Mouse (Mus musculus) gastrocnemius, postnatal 10 days (tissue): ENCODE results near the gene Olfr419. TPM values are rescaled to one million over a fixed set of nuclear protein-coding genes. Genes with fewer than 3 reads are reported as not detected.

Experiments used
- DNase-seq: peaks from one replicate; pipeline ENCODE4 v3.0.0; 2021; ENCODE audit warnings: mixed read lengths
- long read RNA-seq, 2 experiments: library from polyadenylated mRNA; stranded (forward); transcript quantifications; one replicate each; pipeline ENCODE4 v2.0.0; 2021
- total RNA-seq, 2 experiments: library from RNA; stranded (reverse); gene quantifications; 2 replicates each; pipeline ENCODE4 v1.2.3; 2021

Gene Olfr419
- total RNA-seq = not detected
- long read RNA-seq, experiment 1 = 0 reads
- long read RNA-seq, experiment 2 = 0 reads

DNA sequence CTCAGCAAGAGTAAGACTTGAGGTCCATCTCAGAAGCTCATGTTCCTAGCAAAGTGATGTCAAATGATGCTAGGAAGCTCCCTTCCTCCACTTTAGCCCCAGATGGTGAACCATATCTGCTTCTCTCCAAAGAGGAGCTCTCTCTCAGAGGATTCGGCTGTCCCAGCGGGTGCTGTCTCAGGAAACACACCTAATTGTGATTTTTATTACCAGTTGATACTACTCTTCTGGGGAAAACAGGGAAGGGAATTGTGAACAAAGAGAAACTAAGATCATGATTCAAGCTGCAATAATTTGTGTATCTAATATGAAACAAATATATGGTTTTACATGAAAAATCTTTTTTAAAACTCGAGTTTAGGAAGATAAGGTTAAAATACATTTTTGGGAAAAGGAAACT lies at the start of gene Olfr419:
Gene Olfr419 (minus strand): TSS at position 101 of the 400 bp plus-strand sequence.
- no peak for DNase-seq

DNA sequence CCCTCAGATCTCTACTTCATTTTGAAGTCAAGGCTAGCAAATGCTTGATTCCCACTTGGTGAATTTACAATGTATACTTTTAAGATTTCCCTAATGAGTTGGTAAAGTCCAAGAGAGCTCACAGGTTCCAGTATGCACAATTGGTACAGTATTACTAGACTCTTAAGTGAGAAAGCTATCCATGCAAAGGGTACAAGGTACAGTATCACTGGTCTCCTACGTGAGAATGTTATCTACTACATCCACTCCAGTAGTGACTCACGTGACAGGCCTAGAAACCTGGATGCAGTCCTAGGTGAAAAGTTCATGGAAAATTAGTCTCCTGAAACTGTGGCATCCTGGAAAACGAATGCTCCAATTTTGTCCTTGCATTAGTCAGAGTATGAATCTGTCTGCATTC lies 18.8 kb upstream of the Olfr419 start:
- no peak for DNase-seq

DNA sequence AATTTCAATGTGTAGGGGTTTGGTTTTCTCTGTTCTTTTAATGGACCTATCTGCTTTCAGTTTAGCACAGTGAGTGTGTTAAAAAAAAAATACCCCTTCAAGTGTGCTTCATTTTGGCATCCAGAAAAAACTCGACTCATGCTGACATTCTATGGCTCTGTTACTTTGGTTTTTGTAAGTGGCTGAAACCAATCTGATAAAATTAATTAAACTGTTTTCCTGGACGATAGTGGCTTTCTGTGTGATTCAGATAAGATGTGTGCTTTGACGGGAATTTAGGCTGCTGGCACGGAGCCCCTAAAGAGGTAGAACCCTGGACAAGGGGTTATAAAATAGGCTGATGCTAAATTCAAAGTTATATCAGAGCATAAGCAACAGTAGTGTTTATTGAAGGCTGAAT lies 17.3 kb upstream of the Olfr419 start:
- no peak for DNase-seq

DNA sequence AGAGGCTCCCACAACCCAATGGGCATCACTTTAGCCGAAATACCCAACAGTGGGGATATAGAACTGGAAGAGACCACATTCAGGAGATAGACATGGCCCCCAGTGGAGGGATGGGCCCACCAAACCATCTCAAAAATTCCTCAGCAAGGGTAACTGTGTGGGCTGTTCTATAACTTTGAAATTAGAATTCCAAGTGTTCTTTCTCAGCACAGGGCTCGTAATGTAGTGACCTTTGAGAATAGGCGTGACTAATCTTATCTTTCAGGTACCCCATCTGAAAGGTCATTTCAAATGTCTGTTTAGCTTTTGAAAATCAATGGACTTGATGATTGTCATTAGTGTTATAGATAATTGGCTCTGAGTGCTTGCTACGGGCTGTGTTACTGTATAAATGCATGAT lies 16.0 kb upstream of the Olfr419 start:
- DNase-seq = no peak

DNA sequence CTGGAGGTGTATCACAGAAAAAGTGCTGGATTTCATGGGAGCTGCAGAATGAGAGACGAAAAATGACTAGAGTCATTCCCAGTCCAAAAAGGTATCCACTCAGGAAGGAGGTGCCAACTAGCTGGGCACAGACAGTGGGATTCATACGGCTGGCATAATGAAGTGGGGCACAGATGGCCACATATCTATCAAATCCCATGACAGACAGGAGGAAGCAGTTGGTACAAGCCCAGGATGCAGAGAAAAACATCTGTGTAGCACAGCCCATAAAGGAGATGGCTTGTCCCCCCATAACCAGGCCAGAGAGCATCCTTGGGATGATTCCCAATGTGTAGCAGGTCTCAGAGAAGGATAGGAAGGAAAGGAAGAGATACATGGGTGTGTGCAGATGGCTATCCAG lies 1.5 kb downstream of the Olfr419 start:
- no peak for DNase-seq

DNA sequence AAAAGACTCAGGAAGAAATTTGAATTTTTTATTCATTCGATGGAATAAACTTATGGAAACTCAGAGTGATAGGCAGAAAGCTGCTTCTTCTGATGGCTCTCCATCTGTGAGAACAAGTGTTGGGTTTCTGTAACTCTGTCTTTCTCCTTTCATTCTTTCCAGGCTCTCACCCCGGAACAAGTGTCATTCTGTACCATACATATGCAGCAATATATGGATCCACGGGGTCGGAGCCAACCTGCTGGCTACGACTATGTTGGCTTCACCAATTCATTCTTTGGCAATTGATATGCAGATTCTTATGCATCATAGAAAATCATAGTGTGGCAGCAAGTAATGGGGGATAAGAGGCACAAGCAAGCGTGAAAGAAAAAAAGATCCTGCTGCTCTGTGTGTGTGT lies 4.7 kb downstream of the Olfr419 start:
- no peak for DNase-seq

DNA sequence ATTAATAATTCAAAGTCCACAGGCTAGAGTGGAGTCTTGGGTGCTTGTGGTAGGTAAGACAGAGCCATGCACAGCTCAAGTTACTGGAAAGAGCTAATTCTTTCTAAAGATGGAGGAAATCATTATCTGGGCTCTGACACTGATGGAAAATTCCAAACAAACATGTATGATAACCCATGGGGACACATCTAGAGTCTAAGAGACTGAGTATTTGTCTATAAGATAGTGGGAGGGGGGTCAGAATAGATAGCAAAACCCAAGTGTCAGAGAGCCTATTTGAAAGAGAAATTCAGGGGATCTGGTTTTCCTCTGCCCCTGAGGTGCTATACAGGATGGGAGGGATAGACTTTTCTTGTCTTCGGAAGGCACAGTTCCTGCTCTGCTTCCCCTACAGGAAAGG lies 5.8 kb downstream of the Olfr419 start:
- DNase-seq = no peak

DNA sequence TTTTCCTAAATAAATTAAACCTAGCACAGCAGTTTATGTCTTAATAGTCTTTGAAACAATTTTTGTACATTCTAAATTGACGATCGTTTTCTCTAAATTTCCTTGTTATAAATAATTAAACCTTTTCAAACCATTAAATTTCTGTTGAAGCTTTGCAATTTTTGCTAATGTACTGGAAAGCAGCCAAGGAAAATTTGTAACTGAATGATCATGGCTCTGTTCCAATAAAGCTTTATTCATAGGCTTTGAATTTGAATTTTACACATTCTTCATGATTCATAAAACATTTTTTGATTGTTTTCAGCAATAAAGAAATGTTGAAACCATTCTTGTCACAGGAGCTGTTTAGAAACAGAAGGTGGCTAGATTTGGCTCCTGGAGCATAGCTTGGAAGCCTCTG lies 7.2 kb downstream of the Olfr419 start:
- no peak for DNase-seq

DNA sequence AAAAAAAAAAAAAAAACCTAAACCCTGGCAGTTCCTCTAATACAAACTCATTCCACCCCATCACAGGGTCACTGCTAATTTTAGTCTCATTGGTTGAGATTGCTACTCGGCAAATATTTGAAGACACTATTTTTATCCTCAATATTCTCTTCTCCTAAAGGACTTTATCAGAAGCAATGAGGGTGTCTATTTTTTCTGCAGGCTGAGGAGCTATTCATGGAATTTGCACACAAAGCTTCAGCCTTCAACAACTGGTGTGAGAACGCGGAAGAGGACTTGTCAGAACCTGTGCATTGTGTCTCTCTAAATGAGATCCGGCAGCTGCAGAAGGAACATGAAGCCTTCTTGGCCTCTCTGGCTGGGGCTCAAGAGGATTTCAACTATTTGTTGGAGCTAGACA lies 11.9 kb downstream of the Olfr419 start:
- DNase-seq = no peak

DNA sequence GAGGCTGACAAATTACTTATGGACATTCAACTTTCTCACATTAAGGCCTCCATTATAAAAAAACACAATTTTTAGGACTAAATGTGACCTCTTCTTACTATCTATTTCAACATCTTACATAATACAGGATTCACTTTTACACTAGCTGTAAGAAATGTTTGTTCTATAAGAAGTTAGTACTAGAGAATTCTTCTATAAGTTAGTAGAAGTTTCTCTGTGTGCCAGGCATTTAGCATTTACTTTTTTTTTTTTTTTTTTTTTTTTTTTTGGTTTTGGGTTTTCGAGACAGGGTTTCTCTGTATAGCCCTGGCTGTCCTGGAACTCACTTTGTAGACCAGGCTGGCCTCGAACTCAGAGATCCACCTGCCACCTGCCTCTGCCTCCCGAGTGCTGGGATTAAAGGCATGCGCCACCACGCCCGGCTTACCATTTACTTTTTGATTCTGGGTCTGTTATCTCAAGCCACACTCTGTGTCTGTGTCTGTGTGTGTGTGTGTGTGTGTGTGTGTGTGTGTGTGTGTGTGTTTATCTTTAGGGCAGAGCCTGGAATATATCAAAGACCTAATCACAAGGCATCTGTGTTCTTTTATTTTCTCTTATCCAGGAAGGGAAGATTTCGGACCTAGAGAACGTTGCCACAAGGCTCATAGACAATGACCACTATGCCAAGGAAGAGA lies 35.2 kb downstream of the Olfr419 start:
- no peak for DNase-seq

DNA sequence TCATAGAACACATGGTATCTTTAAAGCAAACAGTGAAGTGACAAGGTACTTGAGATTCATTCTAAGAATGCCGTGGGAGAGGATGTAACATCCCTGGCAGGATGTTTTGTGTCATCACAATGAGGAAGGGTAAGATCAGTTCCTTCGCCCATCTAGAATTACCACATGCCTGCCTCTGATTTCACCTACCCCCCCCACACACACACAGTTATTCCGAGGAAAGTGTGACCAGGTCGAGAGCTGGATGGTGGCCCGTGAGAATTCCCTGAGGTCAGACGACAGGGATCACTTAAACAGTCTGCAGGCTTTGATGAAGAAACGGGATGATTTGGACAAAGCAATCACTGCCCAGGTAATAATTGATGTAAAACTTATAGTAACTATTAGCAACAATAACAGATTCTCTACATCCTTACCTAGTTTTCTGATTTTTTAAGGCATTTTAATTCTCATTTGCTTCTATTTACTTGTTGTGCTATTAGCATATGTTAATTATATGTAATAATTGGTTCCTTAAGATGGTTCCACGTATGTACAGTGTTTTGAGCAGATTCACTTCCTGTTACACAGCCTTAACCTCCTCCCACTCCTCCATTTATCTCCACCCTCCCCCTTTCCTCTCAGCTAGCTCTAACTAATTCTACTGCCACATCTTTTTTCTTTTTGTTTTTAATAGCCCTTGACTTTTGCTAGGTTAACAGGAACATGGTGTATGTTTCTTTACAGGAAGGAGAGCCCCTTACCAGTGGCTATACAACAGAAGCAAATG lies 36.4 kb downstream of the Olfr419 start:
- no peak for DNase-seq

DNA sequence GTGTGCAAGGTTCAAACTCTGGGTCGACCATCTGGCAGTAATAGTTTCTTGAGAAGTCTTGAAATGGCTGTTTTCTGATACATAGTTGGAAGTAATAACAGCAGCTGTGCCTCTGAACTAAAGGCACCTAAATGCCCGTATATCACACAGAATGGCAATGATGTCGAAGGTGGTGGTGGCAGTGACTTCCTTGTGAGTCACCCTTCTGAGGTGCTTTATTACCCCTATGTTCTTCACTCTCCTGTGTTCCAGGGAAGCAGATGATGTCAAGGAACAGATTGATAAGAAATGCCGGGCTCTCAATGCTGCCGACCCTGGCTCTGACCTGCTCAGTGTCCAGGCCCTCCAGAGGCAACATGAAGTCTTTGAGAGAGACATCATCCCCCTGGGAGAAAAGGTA lies 39.6 kb downstream of the Olfr419 start:
- DNase-seq = no peak

DNA sequence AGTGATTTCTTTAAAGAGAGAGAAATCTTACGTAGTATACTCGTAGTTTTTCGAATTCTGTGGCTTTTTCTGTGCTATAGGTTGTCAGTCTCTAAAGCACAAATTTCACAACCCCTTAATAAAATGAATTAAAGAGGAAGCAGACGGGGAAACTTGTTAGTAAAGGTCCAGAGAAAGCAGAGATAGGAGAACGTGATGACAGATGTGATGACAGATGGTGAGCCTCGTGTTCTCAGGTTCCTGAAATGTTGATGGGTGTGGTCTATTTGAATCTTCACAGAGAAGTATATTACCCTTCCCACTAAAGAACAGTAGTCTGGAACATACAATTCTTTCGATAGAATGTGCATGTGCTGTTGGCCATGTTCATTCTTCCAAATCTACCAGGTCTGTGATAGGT lies 47.2 kb downstream of the Olfr419 start:
- no peak for DNase-seq

Other genes with a start within 250 kb of the Olfr419 start
- 1 to 10 TPM; 1.7 to 2.3 TPM for gene Ifi205, start 220.3 kb downstream of the Olfr419 start, total RNA-seq
- gene Olfr433, start 211.4 kb downstream of the Olfr419 start, total RNA-seq = not detected
- not detected for gene Olfr432, start 202.9 kb downstream of the Olfr419 start, total RNA-seq
- not detected for gene Olfr430, start 185.5 kb downstream of the Olfr419 start, total RNA-seq
- gene Olfr429, start 167.7 kb downstream of the Olfr419 start, total RNA-seq = not detected
- not detected for gene Olfr427, start 155.2 kb downstream of the Olfr419 start, total RNA-seq
- gene Olfr231, start 130.9 kb downstream of the Olfr419 start, total RNA-seq = not detected
- not detected for gene Olfr424, start 120.5 kb downstream of the Olfr419 start, total RNA-seq
- gene Olfr420, start 96.4 kb downstream of the Olfr419 start, total RNA-seq = not detected
- gene Spta1, start 79.3 kb downstream of the Olfr419 start, total RNA-seq = 1 to 10 TPM in 1 of 2 experiments, under 1 TPM in 1; 0.26 to 1.5 TPM
- not detected for gene Mptx1, start 78.5 kb upstream of the Olfr419 start, total RNA-seq
- not detected for gene Olfr417, start 113.1 kb upstream of the Olfr419 start, total RNA-seq
- not detected for gene Olfr248, start 139.0 kb upstream of the Olfr419 start, total RNA-seq
- not detected for gene Olfr414, start 172.0 kb upstream of the Olfr419 start, total RNA-seq
- not detected for gene Olfr220, start 190.0 kb upstream of the Olfr419 start, total RNA-seq
- gene Fmn2, start 249.8 kb upstream of the Olfr419 start, total RNA-seq = 1 to 10 TPM; 1.2 to 1.6 TPM